Mouse (Mus musculus) heart, adult 2 months (tissue): ENCODE measurements around the gene Trub1.

Source experiments
- CTCF ChIP-seq: fragments of 200-600 bp; IDR thresholded peaks from 2 replicates; pipeline ENCODE4 v1.8.1; 2022; ENCODE audit warnings: antibody characterized with exemption, mild to moderate bottlenecking, moderate library complexity
- EP300 ChIP-seq: fragments of 200-500 bp; IDR thresholded peaks from 2 replicates; pipeline ENCODE4 v1.6.1; 2011; ENCODE audit warnings: low read depth, low read length, control low read depth; ENCODE audit not compliant: insufficient read depth
- POLR2A ChIP-seq: fragments of 200-500 bp; IDR thresholded peaks from 2 replicates; pipeline ENCODE4 v1.6.1; 2011; ENCODE audit warnings: mild to moderate bottlenecking, low read depth, low read length, control low read depth; ENCODE audit not compliant: insufficient read depth

DNA sequence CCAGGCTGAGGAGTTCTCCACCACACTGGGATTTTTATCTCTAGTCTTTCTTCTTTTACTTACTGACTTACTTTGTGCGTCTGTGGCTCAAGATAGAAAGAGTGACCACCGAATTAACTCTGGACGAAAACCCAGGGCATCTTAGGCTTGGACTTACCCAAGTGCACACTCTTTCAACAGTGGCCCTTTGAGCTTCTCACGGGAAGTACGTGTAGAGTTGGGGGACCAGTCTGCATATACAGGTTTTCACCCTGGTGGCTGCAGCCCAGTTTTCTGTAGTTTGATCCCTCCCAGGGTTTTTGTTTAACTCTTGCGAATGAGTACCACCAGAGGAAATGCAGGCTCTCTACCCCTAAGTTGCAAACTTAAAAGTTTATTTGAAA, 497 bp downstream of the Trub1 start:
- TF ChIP-seq CTCF (no peak), POLR2A (no peak), EP300 (no peak)
